In genomic region chr7:89903442-89904343, GRCm38 (mm10) we compare ENCODE assay signal across 8 mouse cellular contexts. TPM values are rescaled to one million over a fixed set of nuclear protein-coding genes. Genes with fewer than 3 reads are reported as not detected.
DNase-seq lines count a peak whose midpoint lies in the region; ATAC-seq lines count a peak whose summit lies in the region.

Gene Ccdc81, minus strand, starts transcription at chr7:89903629.

- H3K4me1 ChIP-seq in kidney, embryonic 16.5 days (ENCODE audit: insufficient read depth, low read length), result peaks cover 9% of the 10 kb centered on the region
- H3K4me1 ChIP-seq in hindbrain, embryonic 14.5 days (replicated peaks; ENCODE audit: control insufficient read depth, insufficient read depth, low read length), result no peaks in the 10 kb centered on the region
- H3K4me1 ChIP-seq in neural tube, embryonic 12.5 days, result peaks cover 5% of the 10 kb centered on the region; the same call in 1 of the 2 replicates

- no peaks in the 10 kb centered on the region for H3K36me3 ChIP-seq in kidney, embryonic 16.5 days (ENCODE audit: insufficient read depth, low read length)
- H3K36me3 ChIP-seq in hindbrain, embryonic 14.5 days (replicated peaks; ENCODE audit: control insufficient read depth, insufficient read depth), result no peaks in the 10 kb centered on the region
- no peaks in the 10 kb centered on the region for H3K36me3 ChIP-seq in neural tube, embryonic 12.5 days

- no peak within 1 kb of the TSS for H3K27ac ChIP-seq in kidney, embryonic 16.5 days (ENCODE audit: low read length)
- H3K27ac ChIP-seq in hindbrain, embryonic 14.5 days, result no peak within 1 kb of the TSS
- no peak within 1 kb of the TSS for H3K27ac ChIP-seq in neural tube, embryonic 12.5 days

- peak; percentile 81; the same call in 1 of the 2 replicates for ATAC-seq in kidney, embryonic 16.5 days (ENCODE audit: low FRiP score, low TSS enrichment)
- ATAC-seq in hindbrain, embryonic 14.5 days (ENCODE audit: low FRiP score), result peak; percentile 72; the same call in 1 of the 2 replicates
- peak; percentile 74 for ATAC-seq in neural tube, embryonic 12.5 days (ENCODE audit: low FRiP score, low read depth)
- no peak for ATAC-seq in cerebellum, adult (ENCODE audit: insufficient number of reproducible peaks, low FRiP score, low TSS enrichment)

- 31% methylated on average over 22 of the region's 22 CpGs for WGBS in kidney, embryonic 16.5 days
- WGBS in hindbrain, embryonic 14.5 days, result 26% methylated on average over 22 of the region's 22 CpGs
- 42% methylated on average over 22 of the region's 22 CpGs for WGBS in neural tube, embryonic 12.5 days

- no peak for DNase-seq in kidney, adult 11 months
- DNase-seq in embryo, embryonic 11 days, result peak; percentile 69
- peak; percentile 29 for DNase-seq in hindbrain, embryonic 14.5 days (ENCODE audit: low spot score)
- no peak for DNase-seq in spleen, postnatal 36 days (ENCODE audit: low spot score in 2 of 2)
- DNase-seq in spleen, adult 18-20 months, result no peak

- H3K4me2 ChIP-seq in kidney, embryonic 16.5 days (replicated peaks; ENCODE audit: low read depth, low read length), result peak within 1 kb of the TSS; percentile 55
- H3K4me2 ChIP-seq in hindbrain, embryonic 14.5 days (replicated peaks), result peak within 1 kb of the TSS; percentile 42
- peak within 1 kb of the TSS; percentile 22; the same call in 1 of the 2 replicates for H3K4me2 ChIP-seq in neural tube, embryonic 12.5 days (replicated peaks)

- H3K9ac ChIP-seq in kidney, embryonic 16.5 days (replicated peaks; ENCODE audit: low read length), result no peak within 1 kb of the TSS
- no peak within 1 kb of the TSS; the same call in 1 of the 2 replicates for H3K9ac ChIP-seq in hindbrain, embryonic 14.5 days
- no peak within 1 kb of the TSS for H3K9ac ChIP-seq in neural tube, embryonic 12.5 days

- no peaks in the 10 kb centered on the region for H3K27me3 ChIP-seq in kidney, embryonic 16.5 days (ENCODE audit: insufficient read depth, low read length)
- H3K27me3 ChIP-seq in hindbrain, embryonic 14.5 days (ENCODE audit: control insufficient read depth, insufficient read depth, low read length), result no peaks in the 10 kb centered on the region
- H3K27me3 ChIP-seq in neural tube, embryonic 12.5 days (replicated peaks), result no peaks in the 10 kb centered on the region

- peak within 1 kb of the TSS; percentile 27 for H3K4me3 ChIP-seq in kidney, embryonic 16.5 days (ENCODE audit: low read length)
- H3K4me3 ChIP-seq in hindbrain, embryonic 14.5 days (replicated peaks; ENCODE audit: low read length), result no peak within 1 kb of the TSS
- no peak within 1 kb of the TSS for H3K4me3 ChIP-seq in neural tube, embryonic 12.5 days

- no peaks in the 10 kb centered on the region for H3K9me3 ChIP-seq in kidney, embryonic 16.5 days (ENCODE audit: low read length)
- H3K9me3 ChIP-seq in hindbrain, embryonic 14.5 days (ENCODE audit: control insufficient read depth, low read length), result no peaks in the 10 kb centered on the region
- no peaks in the 10 kb centered on the region for H3K9me3 ChIP-seq in neural tube, embryonic 12.5 days

RNA-seq across cellular contexts. Expression of gene Ccdc81, which starts in this region (rescaled TPM):
- polyA plus RNA-seq in kidney, embryonic 16.5 days (2015; fragmentation: Nextera tagmentation; extraction: Ambion mirVana), result 0.14 and 0.25 TPM in 2 replicates
- polyA plus RNA-seq in hindbrain, embryonic 14.5 days (2014; fragmentation: Nextera tagmentation; extraction: Ambion mirVana), result 0.74 and 0.93 TPM in 2 replicates
- polyA plus RNA-seq in neural tube, embryonic 12.5 days (2016; fragmentation: Nextera tagmentation; extraction: Ambion mirVana), result 0.09 and 0.11 TPM in 2 replicates

Comparison
In these comparisons a context has a peak if more than half of its experiments do, and no peak if none do; other contexts are left out.
1. Peak in ATAC-seq, H3K4me3 ChIP-seq and H3K4me2 ChIP-seq in kidney, embryonic 16.5 days; RNA of the gene not detected or under 1 TPM.
2. Peak in DNase-seq, ATAC-seq and H3K4me2 ChIP-seq in hindbrain, embryonic 14.5 days; RNA of the gene not detected or under 1 TPM.
3. Peak in ATAC-seq and H3K4me2 ChIP-seq in neural tube, embryonic 12.5 days; RNA of the gene not detected or under 1 TPM.